Mouse (Mus musculus): Measurements from ENCODE around the gene Calhm1. TPM values are rescaled to one million over a fixed set of nuclear protein-coding genes. Genes with fewer than 3 reads are reported as not detected.
A peak's percentile ranks its signal among the peaks of the same experiment; 100 is the strongest.
"Not testable (repeated sequence)": the region's sequence is repeated elsewhere in the genome, so short reads cannot be mapped to it uniquely, and the experiment has no call there.

Gene Calhm1
- polyA plus RNA-seq, 1 experiment from 2014 or later, result not detected

- Histone ChIP-seq H3K4me1 (replicated peaks; ENCODE audit: control insufficient read depth, insufficient read depth, low read length) (peaks cover 2% of the 10 kb centered on the region; the same call in 1 of the 2 replicates), H3K36me3 (ENCODE audit: control insufficient read depth, insufficient read depth, low read length) (no peaks in the 10 kb centered on the region), H3K4me3 (ENCODE audit: low read depth, low read length) (no peak overlapping the region), H3K9me3 (ENCODE audit: control insufficient read depth, low read length) (no peaks in the 10 kb centered on the region), H3K4me2 (ENCODE audit: low read depth, low read length, severe bottlenecking) (no peak overlapping the region), H3K27me3 (ENCODE audit: control insufficient read depth, insufficient read depth, low read length) (no peaks in the 10 kb centered on the region; the same call in 1 of the 2 replicates), H3K27ac (ENCODE audit: low read depth, low read length) (no peak overlapping the region), H3K9ac (ENCODE audit: low read length) (no peak overlapping the region)
- DNase-seq (ENCODE audit: low spot score) (no peak), ATAC-seq (replicated peaks; ENCODE audit: low FRiP score) (no peak)
- 82% methylated on average over 5 of the region's 5 CpGs for WGBS
These were observed 4.3 kb upstream of the Calhm1 start for GRCm38 (mm10) chr19:47148267-47148847.

DNA sequence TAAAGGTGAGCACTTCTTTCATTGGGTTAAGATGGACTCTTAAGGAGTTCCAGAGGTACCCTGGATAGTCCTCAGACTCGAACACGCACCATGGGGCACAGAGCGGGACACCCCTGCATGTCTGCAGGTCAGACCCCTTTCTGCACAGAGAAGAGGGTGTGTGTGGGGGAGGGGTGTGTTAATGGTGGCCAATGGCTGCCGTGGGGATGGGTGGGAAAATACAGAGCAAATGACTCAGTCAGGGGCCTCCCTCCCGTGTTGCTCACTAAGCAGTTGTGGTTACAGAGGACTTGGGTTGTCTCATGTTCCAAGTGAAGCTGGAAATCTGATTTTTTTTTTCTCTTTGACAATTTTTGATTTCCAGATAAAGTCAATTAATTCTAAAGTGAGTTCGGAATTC is 1.6 kb downstream of the Calhm1 start:
- H3K9ac ChIP-seq (ENCODE audit: low read length), result no peak overlapping the region
- WGBS, result 76% methylated on average over 6 of the region's 6 CpGs
- H3K4me3 ChIP-seq (ENCODE audit: low read depth, low read length), result no peak overlapping the region
- no peaks in the 10 kb centered on the region for H3K36me3 ChIP-seq (ENCODE audit: control insufficient read depth, insufficient read depth, low read length)
- no peak overlapping the region for H3K4me2 ChIP-seq (ENCODE audit: low read depth, low read length, severe bottlenecking)
- no peak overlapping the region for H3K27ac ChIP-seq (ENCODE audit: low read depth, low read length)
- DNase-seq (ENCODE audit: low spot score) (no peak), ATAC-seq (replicated peaks; ENCODE audit: low FRiP score) (no peak)
- no peaks in the 10 kb centered on the region for H3K9me3 ChIP-seq (ENCODE audit: control insufficient read depth, low read length)
- no peaks in the 10 kb centered on the region; the same call in 1 of the 2 replicates for H3K4me1 ChIP-seq (replicated peaks; ENCODE audit: control insufficient read depth, insufficient read depth, low read length)
- H3K27me3 ChIP-seq (ENCODE audit: control insufficient read depth, insufficient read depth, low read length), result no peaks in the 10 kb centered on the region

DNA sequence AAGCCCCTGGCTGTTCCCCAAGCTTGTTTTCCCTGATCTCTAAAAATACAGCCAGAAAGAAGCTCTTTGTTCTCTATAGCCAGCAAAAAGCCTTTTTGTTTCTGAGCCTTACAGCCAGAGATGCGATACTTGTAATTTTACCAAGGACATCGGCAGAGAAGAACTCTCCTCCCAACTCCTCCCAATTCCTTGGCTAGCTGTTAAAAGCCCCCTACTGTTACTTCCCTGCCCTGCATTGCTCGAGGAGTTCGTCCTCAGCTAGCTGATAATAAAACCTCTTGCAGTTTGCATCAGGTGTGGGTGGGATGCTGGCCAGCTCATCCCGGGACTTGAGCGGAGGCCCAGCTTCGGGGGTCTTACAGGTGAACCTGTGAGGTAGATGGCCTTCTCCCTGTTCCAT is 4.4 kb downstream of the Calhm1 start:
- H3K4me3 ChIP-seq (ENCODE audit: low read depth, low read length); ATAC-seq (replicated peaks; ENCODE audit: low FRiP score); H3K4me1 ChIP-seq (replicated peaks; ENCODE audit: control insufficient read depth, insufficient read depth, low read length); H3K4me2 ChIP-seq (ENCODE audit: low read depth, low read length, severe bottlenecking); H3K9me3 ChIP-seq (ENCODE audit: control insufficient read depth, low read length); H3K36me3 ChIP-seq (ENCODE audit: control insufficient read depth, insufficient read depth, low read length); H3K9ac ChIP-seq (ENCODE audit: low read length); H3K27me3 ChIP-seq (ENCODE audit: control insufficient read depth, insufficient read depth, low read length); DNase-seq (ENCODE audit: low spot score); H3K27ac ChIP-seq (ENCODE audit: low read depth, low read length): not testable (repeated sequence)
- WGBS, result 51% methylated on average over 7 of the region's 7 CpGs

GRCm38 (mm10) chr19:47137771-47138421 is 6.2 kb downstream of the Calhm1 start, which contains the start of gene Calhm2:
Gene Calhm2, minus strand, starts transcription at chr19:47138294.
- Histone ChIP-seq H3K4me3 (ENCODE audit: low read depth, low read length) (peak within 1 kb of the TSS; percentile 14; the same call in 1 of the 2 replicates), H3K36me3 (ENCODE audit: control insufficient read depth, insufficient read depth, low read length) (no peaks in the 10 kb centered on the region), H3K27me3 (ENCODE audit: control insufficient read depth, insufficient read depth, low read length) (no peaks in the 10 kb centered on the region), H3K9me3 (ENCODE audit: control insufficient read depth, low read length) (no peaks in the 10 kb centered on the region), H3K4me1 (replicated peaks; ENCODE audit: control insufficient read depth, insufficient read depth, low read length) (peaks cover 2% of the 10 kb centered on the region; the same call in 1 of the 2 replicates), H3K9ac (ENCODE audit: low read length) (peak within 1 kb of the TSS; percentile 62), H3K4me2 (ENCODE audit: low read depth, low read length, severe bottlenecking) (peak within 1 kb of the TSS; percentile 41), H3K27ac (ENCODE audit: low read depth, low read length) (no peak within 1 kb of the TSS)
- peak; percentile 57 for DNase-seq (ENCODE audit: low spot score)
- 12% methylated on average over 28 of the region's 28 CpGs for WGBS
- ATAC-seq (replicated peaks; ENCODE audit: low FRiP score), result no peak; the same call in 1 of the 2 replicates

DNA sequence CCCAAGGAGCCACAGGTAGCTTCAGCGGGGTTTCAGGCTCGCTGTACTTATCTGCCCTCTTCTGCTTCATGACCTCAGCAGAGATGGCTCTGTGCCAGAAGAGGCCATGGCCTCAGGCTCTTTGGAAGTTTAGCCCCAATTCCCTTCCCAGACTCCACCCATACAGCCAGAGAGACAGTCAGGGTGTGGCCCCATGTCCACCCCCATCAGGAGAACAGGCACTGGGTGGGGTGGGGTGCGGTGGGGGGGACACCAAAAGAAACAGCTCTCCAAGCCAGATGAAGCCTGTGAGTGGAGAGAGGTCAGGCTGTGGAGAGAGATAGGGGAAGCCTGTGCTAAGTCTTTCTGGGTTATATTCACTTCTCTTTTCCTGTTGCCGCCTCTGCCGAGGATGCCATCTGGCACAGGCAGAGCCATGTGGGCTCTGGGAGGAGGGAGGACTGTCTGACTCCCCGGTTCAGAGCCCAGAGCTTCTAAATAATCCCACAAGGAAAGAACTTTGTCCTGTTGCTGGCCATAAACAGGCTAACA is 6.9 kb downstream of the Calhm1 start:
- Histone ChIP-seq H3K4me1 (replicated peaks; ENCODE audit: control insufficient read depth, insufficient read depth, low read length) (peaks cover 2% of the 10 kb centered on the region; the same call in 1 of the 2 replicates), H3K27me3 (ENCODE audit: control insufficient read depth, insufficient read depth, low read length) (no peaks in the 10 kb centered on the region), H3K9ac (ENCODE audit: low read length) (no peak overlapping the region), H3K27ac (ENCODE audit: low read depth, low read length) (no peak overlapping the region), H3K36me3 (ENCODE audit: control insufficient read depth, insufficient read depth, low read length) (no peaks in the 10 kb centered on the region), H3K9me3 (ENCODE audit: control insufficient read depth, low read length) (no peaks in the 10 kb centered on the region), H3K4me3 (ENCODE audit: low read depth, low read length) (no peak overlapping the region), H3K4me2 (ENCODE audit: low read depth, low read length, severe bottlenecking) (peak overlapping the region; percentile 41; the same call in 1 of the 2 replicates)
- no peak for ATAC-seq (replicated peaks; ENCODE audit: low FRiP score)
- no peak for DNase-seq (ENCODE audit: low spot score)
- 62% methylated on average over 6 of the region's 6 CpGs for WGBS

DNA sequence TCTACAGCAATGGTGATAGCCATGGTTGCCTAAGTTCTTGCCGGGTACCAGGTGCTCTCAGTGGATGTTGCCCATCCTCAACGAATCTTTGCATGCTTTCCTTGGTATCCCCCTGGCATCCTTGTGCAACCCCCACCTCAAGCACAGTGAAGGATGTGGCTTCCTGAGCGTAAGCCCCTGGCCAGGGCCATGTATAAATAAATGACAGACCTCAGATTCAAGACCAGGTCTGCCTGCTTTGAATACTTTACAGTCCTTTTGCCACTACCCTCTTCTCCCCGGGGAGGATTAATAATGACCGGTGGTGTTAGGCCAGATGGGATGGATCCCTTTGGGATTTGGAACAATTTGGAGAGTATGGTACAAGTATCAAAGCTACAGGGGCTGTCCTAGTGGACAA is 7.9 kb downstream of the Calhm1 start:
- no peaks in the 10 kb centered on the region for H3K9me3 ChIP-seq (ENCODE audit: control insufficient read depth, low read length)
- no peak overlapping the region for H3K4me2 ChIP-seq (ENCODE audit: low read depth, low read length, severe bottlenecking)
- no peak overlapping the region for H3K4me3 ChIP-seq (ENCODE audit: low read depth, low read length)
- no peak overlapping the region for H3K9ac ChIP-seq (ENCODE audit: low read length)
- no peak overlapping the region for H3K27ac ChIP-seq (ENCODE audit: low read depth, low read length)
- peaks cover 2% of the 10 kb centered on the region; the same call in 1 of the 2 replicates for H3K4me1 ChIP-seq (replicated peaks; ENCODE audit: control insufficient read depth, insufficient read depth, low read length)
- no peaks in the 10 kb centered on the region for H3K27me3 ChIP-seq (ENCODE audit: control insufficient read depth, insufficient read depth, low read length)
- no peak for ATAC-seq (replicated peaks; ENCODE audit: low FRiP score)
- DNase-seq (ENCODE audit: low spot score), result no peak
- no peaks in the 10 kb centered on the region for H3K36me3 ChIP-seq (ENCODE audit: control insufficient read depth, insufficient read depth, low read length)
- WGBS, result 84% methylated on average over 5 of the region's 5 CpGs

DNA sequence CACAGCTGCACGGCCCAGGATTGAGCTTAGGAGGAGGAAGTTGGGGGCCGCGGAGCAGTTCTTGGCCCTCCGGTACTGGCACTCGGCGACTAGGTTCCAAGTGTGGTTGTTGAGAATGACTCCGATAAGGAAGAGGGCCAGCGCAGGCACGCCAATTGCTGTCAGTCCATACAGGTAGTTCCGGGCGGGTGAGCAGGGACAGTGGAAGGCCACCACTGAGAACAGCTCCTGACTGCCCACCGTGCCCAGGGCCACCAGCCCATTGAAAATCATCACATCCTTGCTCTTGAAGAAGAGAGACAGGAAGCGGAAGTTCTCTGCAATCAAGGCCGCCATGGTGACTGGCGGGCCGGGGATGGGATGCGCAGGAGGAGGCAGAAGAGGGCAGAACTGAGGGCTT is 8.5 kb downstream of the Calhm1 start:
- no peak overlapping the region for H3K9ac ChIP-seq (ENCODE audit: low read length)
- 92% methylated on average over 17 of the region's 17 CpGs for WGBS
- ATAC-seq (replicated peaks; ENCODE audit: low FRiP score), result no peak

DNA sequence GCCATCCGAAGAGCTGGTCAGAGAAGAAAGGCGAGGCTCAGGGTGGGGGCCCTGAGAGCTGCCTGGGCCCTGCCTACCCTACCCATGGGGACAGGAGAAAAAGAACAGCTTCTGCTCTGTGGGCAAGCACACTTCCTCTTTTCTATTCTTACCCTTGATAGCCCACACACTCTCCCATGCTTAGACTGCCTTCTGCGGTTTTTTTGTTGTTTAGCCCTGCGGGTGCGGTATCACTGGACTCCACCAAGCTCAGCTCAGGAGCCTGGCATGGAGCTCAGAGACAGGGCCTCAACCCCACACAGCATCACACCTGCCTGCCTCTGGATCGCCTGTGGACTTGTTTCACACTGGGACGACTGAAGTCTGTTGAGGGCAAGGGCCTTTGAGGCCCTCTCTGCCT is 10.9 kb downstream of the Calhm1 start:
- H3K4me1 ChIP-seq (replicated peaks; ENCODE audit: control insufficient read depth, insufficient read depth, low read length), result peaks cover 2% of the 10 kb centered on the region; the same call in 1 of the 2 replicates
- 89% methylated on average over 7 of the region's 7 CpGs for WGBS
- no peak overlapping the region for H3K4me3 ChIP-seq (ENCODE audit: low read depth, low read length)
- no peaks in the 10 kb centered on the region for H3K9me3 ChIP-seq (ENCODE audit: control insufficient read depth, low read length)
- no peaks in the 10 kb centered on the region for H3K27me3 ChIP-seq (ENCODE audit: control insufficient read depth, insufficient read depth, low read length)
- peaks cover 7% of the 10 kb centered on the region; the same call in 1 of the 2 replicates for H3K36me3 ChIP-seq (ENCODE audit: control insufficient read depth, insufficient read depth, low read length)
- no peak overlapping the region for H3K9ac ChIP-seq (ENCODE audit: low read length)
- no peak overlapping the region for H3K4me2 ChIP-seq (ENCODE audit: low read depth, low read length, severe bottlenecking)
- H3K27ac ChIP-seq (ENCODE audit: low read depth, low read length), result no peak overlapping the region
- ATAC-seq (replicated peaks; ENCODE audit: low FRiP score), result no peak
- DNase-seq (ENCODE audit: low spot score), result no peak

More for the DNA sequence above, 8.5 kb downstream of the Calhm1 start:
- Histone ChIP-seq H3K4me3 (ENCODE audit: low read depth, low read length) (no peak overlapping the region), H3K4me2 (ENCODE audit: low read depth, low read length, severe bottlenecking) (no peak overlapping the region), H3K36me3 (ENCODE audit: control insufficient read depth, insufficient read depth, low read length) (no peaks in the 10 kb centered on the region; the same call in 1 of the 2 replicates), H3K27me3 (ENCODE audit: control insufficient read depth, insufficient read depth, low read length) (no peaks in the 10 kb centered on the region), H3K27ac (ENCODE audit: low read depth, low read length) (no peak overlapping the region), H3K9me3 (ENCODE audit: control insufficient read depth, low read length) (no peaks in the 10 kb centered on the region), H3K4me1 (replicated peaks; ENCODE audit: control insufficient read depth, insufficient read depth, low read length) (peaks cover 2% of the 10 kb centered on the region; the same call in 1 of the 2 replicates)
- DNase-seq (ENCODE audit: low spot score), result no peak

Data from forebrain, embryonic 11.5 days (tissue).